Mouse (Mus musculus): Measurements from ENCODE around the gene Megf8. TPM values are rescaled to one million over a fixed set of nuclear protein-coding genes. Genes with fewer than 3 reads are reported as not detected.

Gene Megf8
- total RNA-seq, 1 experiment: 47.5 TPM

DNA sequence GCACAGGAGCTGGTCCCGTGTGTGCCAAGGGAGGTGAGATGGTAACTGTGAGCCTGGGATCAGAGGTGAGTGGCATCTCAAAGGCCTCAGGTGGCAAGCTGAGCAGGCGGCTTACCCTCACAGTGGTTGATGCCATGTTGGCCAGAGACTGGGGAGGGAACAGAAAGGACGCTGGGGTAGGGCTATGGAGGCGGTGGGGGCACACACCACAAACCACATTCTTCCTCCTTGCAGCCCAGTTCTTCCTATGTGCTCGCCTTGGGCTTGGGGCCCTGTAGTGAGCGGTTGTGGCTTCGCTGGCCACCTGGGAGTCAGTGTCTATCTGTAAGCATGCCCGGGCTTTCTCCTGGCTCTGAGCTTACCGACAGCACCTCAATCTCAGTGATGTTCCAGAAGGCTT, 67.9 kb downstream of the Megf8 start:
- TF ChIP-seq HCFC1 (IDR thresholded peaks at IDR 0.05; ENCODE audit: borderline replicate concordance, insufficient read depth, low read length) (no peak), CHD2 (IDR thresholded peaks at IDR 0.05; ENCODE audit: low read depth, low read length) (no peak), MAFK (IDR thresholded peaks at IDR 0.05; ENCODE audit: insufficient read depth, low read depth, low read length) (no peak), ZC3H11A (IDR thresholded peaks at IDR 0.05; ENCODE audit: borderline replicate concordance, low read depth, low read length) (no peak), ZNF384 (IDR thresholded peaks at IDR 0.05; ENCODE audit: low read depth, low read length) (no peak)
- Histone ChIP-seq H3K27ac (ENCODE audit: insufficient read depth, low read depth, low read length, poor library complexity, severe bottlenecking) (no peak overlapping the region), H3K9ac (ENCODE audit: insufficient read depth, low read depth, low read length, poor library complexity, severe bottlenecking) (no peak overlapping the region), H3K4me1 (ENCODE audit: control insufficient read depth in 2 of 2, insufficient read depth in 2 of 2, low read length in 2 of 2, poor library complexity in 1 of 2) (peaks cover 1 to 7% of the 10 kb centered on the region in 2 experiments; a peak in 2 of 4 replicates), H3K9me3 (ENCODE audit: control insufficient read depth, insufficient read depth, low read depth, low read length) (no peaks in the 10 kb centered on the region), H3K36me3 (ENCODE audit: control insufficient read depth, insufficient read depth, low read length, poor library complexity, severe bottlenecking) (no peaks in the 10 kb centered on the region; the same call in 1 of the 2 replicates), H3K4me3 (ENCODE audit: insufficient read depth in 1 of 2, low read depth in 1 of 2, low read length in 2 of 2, poor library complexity in 1 of 2, severe bottlenecking in 1 of 2) (no peak overlapping the region)
- in situ Hi-C loops (cut with MboI; ENCODE audit: low sequenced_read_pairs in 2 of 2, unreplicated experiment in 2 of 2): no loop called here
- DNase-seq (ENCODE audit: low read depth, low spot score): no peak

DNA sequence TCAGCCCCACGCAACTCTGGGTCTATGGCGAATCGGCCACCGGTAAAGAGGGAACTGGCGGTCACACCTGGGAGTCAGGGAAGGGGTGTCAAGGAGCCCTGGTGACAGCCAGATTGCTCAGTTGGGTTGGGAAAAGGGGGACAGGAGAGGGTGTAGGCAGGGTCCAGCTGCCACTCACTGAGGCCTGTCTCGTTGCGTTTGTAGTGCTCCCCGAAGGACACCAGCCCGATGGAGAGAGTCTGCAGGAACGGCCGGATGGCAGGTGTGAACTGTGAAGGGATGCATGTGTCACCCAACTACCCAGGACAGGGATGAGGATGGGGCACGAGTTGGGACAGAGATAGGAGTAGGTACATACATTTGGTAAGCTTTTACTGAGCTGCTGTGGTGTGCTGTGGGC, 68.3 kb downstream of the Megf8 start:
- no peak overlapping the region for H3K27ac ChIP-seq (ENCODE audit: insufficient read depth, low read depth, low read length, poor library complexity, severe bottlenecking)
- TF ChIP-seq HCFC1 (IDR thresholded peaks at IDR 0.05; ENCODE audit: borderline replicate concordance, insufficient read depth, low read length): no peak
- no peak for TF ChIP-seq ZNF384 (IDR thresholded peaks at IDR 0.05; ENCODE audit: low read depth, low read length)
- no peak for TF ChIP-seq CHD2 (IDR thresholded peaks at IDR 0.05; ENCODE audit: low read depth, low read length)
- TF ChIP-seq MAFK (IDR thresholded peaks at IDR 0.05; ENCODE audit: insufficient read depth, low read depth, low read length): no peak
- TF ChIP-seq ZC3H11A (IDR thresholded peaks at IDR 0.05; ENCODE audit: borderline replicate concordance, low read depth, low read length): no peak
- H3K9ac ChIP-seq (ENCODE audit: insufficient read depth, low read depth, low read length, poor library complexity, severe bottlenecking): no peak overlapping the region
- DNase-seq (ENCODE audit: low read depth, low spot score): no peak
- in situ Hi-C loops (cut with MboI; ENCODE audit: low sequenced_read_pairs in 2 of 2, unreplicated experiment in 2 of 2): no loop called here
- peaks cover 1 to 9% of the 10 kb centered on the region in 2 experiments; a peak in 2 of 4 replicates for H3K4me1 ChIP-seq (ENCODE audit: control insufficient read depth in 2 of 2, insufficient read depth in 2 of 2, low read length in 2 of 2, poor library complexity in 1 of 2)
- no peaks in the 10 kb centered on the region; the same call in 1 of the 2 replicates for H3K36me3 ChIP-seq (ENCODE audit: control insufficient read depth, insufficient read depth, low read length, poor library complexity, severe bottlenecking)
- H3K9me3 ChIP-seq (ENCODE audit: control insufficient read depth, insufficient read depth, low read depth, low read length): no peaks in the 10 kb centered on the region
- no peak overlapping the region for H3K4me3 ChIP-seq (ENCODE audit: insufficient read depth in 1 of 2, low read depth in 1 of 2, low read length in 2 of 2, poor library complexity in 1 of 2, severe bottlenecking in 1 of 2)

DNA sequence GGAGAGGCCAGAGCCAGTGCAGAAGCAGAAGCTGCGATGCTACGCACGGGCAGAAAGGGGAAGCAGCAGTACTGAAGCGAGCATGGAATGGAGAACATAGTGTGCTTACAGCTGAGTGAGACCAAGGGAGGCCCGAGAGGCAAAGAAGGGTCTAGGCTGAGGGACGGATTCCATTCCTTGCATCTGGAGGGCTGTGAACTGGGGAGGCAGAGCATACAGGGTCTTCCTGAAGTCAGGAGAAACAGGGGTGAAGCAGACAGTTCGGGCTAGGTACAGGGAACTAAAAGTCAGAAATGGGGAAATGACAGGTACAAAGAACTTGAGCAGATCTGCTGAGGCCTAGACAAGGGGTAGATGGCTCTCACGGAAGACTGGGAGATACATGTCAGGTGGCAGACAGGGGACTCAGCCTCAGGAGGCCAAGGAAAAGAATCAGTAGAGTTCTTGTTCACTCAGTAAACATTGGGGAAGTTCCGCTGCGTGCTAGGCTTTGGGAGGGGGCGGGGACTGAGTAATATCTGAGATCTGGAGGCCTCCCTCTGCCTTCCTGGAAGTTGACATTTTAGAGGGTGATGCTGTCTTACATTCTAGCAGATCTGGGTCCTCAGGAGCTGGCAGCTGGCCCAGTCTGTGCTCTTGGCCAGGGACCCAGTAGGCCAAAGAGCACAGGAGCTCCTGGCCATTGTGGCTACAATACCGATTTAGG, 69.0 kb downstream of the Megf8 start:
- TF ChIP-seq ZNF384 (IDR thresholded peaks at IDR 0.05; ENCODE audit: low read depth, low read length) (no peak), MAFK (IDR thresholded peaks at IDR 0.05; ENCODE audit: insufficient read depth, low read depth, low read length) (no peak), ZC3H11A (IDR thresholded peaks at IDR 0.05; ENCODE audit: borderline replicate concordance, low read depth, low read length) (no peak), HCFC1 (IDR thresholded peaks at IDR 0.05; ENCODE audit: borderline replicate concordance, insufficient read depth, low read length) (no peak)
- no peaks in the 10 kb centered on the region for H3K9me3 ChIP-seq (ENCODE audit: control insufficient read depth, insufficient read depth, low read depth, low read length)
- H3K36me3 ChIP-seq (ENCODE audit: control insufficient read depth, insufficient read depth, low read length, poor library complexity, severe bottlenecking): no peaks in the 10 kb centered on the region; the same call in 1 of the 2 replicates
- H3K9ac ChIP-seq (ENCODE audit: insufficient read depth, low read depth, low read length, poor library complexity, severe bottlenecking): no peak overlapping the region
- in situ Hi-C loops (cut with MboI; ENCODE audit: low sequenced_read_pairs in 2 of 2, unreplicated experiment in 2 of 2): no loop called here
- H3K4me3 ChIP-seq (ENCODE audit: insufficient read depth in 1 of 2, low read depth in 1 of 2, low read length in 2 of 2, poor library complexity in 1 of 2, severe bottlenecking in 1 of 2): no peak overlapping the region
- H3K27ac ChIP-seq (ENCODE audit: insufficient read depth, low read depth, low read length, poor library complexity, severe bottlenecking): no peak overlapping the region
- peaks cover 1 to 4% of the 10 kb centered on the region in 2 experiments; a peak in 2 of 4 replicates for H3K4me1 ChIP-seq (ENCODE audit: control insufficient read depth in 2 of 2, insufficient read depth in 2 of 2, low read length in 2 of 2, poor library complexity in 1 of 2)
- no peak for DNase-seq (ENCODE audit: low read depth, low spot score)

DNA sequence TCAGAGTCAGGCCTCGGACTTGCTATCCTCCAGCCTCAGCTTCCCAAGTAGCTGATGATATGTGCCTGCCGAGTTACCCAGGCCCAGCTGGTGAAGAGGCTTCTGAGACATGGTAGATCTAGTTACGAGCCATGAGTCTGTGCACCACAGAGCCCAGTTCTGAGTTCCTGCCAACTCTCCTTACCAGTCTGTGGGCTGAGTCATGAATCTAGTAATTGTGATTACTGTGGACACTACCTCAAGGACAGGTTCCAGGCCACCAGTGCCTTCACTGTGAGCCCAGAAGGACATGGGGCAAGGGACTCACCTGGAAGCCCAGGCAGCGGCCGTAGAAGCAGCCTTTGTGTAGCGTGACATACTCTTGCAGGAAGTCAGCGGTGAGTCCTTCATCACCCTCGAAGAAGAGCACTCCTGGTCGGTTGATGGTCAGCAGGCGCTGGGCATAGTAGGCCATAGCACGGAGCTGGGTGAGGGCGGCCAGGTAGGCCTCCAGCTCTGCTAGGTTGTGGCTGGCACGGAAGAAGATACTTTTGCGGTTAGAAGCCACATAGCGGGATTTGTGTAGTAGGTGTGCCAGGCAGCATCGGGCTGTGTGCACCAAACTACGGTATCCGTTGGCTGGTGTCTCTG, 71.0 kb downstream of the Megf8 start:
- Histone ChIP-seq H3K9me3 (ENCODE audit: control insufficient read depth, insufficient read depth, low read depth, low read length) (no peaks in the 10 kb centered on the region), H3K9ac (ENCODE audit: insufficient read depth, low read depth, low read length, poor library complexity, severe bottlenecking) (no peak overlapping the region), H3K36me3 (ENCODE audit: control insufficient read depth, insufficient read depth, low read length, poor library complexity, severe bottlenecking) (no peaks in the 10 kb centered on the region; the same call in 1 of the 2 replicates), H3K27ac (ENCODE audit: insufficient read depth, low read depth, low read length, poor library complexity, severe bottlenecking) (no peak overlapping the region), H3K4me1 (ENCODE audit: control insufficient read depth in 2 of 2, insufficient read depth in 2 of 2, low read length in 2 of 2, poor library complexity in 1 of 2) (peaks cover 1 to 4% of the 10 kb centered on the region in 2 experiments; a peak in 2 of 4 replicates), H3K4me3 (ENCODE audit: insufficient read depth in 1 of 2, low read depth in 1 of 2, low read length in 2 of 2, poor library complexity in 1 of 2, severe bottlenecking in 1 of 2) (no peak overlapping the region)
- DNase-seq (ENCODE audit: low read depth, low spot score): no peak
- TF ChIP-seq ZC3H11A (IDR thresholded peaks at IDR 0.05; ENCODE audit: borderline replicate concordance, low read depth, low read length): no peak
- no peak for TF ChIP-seq ZNF384 (IDR thresholded peaks at IDR 0.05; ENCODE audit: low read depth, low read length)
- no peak for TF ChIP-seq HCFC1 (IDR thresholded peaks at IDR 0.05; ENCODE audit: borderline replicate concordance, insufficient read depth, low read length)
- TF ChIP-seq MAFK (IDR thresholded peaks at IDR 0.05; ENCODE audit: insufficient read depth, low read depth, low read length): no peak
- no peak for TF ChIP-seq CHD2 (IDR thresholded peaks at IDR 0.05; ENCODE audit: low read depth, low read length)
- in situ Hi-C loops (cut with MboI; ENCODE audit: low sequenced_read_pairs in 2 of 2, unreplicated experiment in 2 of 2): no loop called here
